Comparison of ENCODE assay signal across 8 mouse cellular contexts in genomic region chr12:83133827-83134226, GRCm38 (mm10).
DNase-seq lines count a peak whose midpoint lies in the region; ATAC-seq lines count a peak whose summit lies in the region.

No protein-coding gene starts in this region.

- peak; percentile 31; the same call in 1 of the 2 replicates for ATAC-seq in hindbrain, embryonic 14.5 days (ENCODE audit: low FRiP score)
- ATAC-seq in hindbrain, embryonic 13.5 days (ENCODE audit: low FRiP score): no peak
- no peak for ATAC-seq in forebrain, embryonic 11.5 days (replicated peaks; ENCODE audit: low FRiP score)

- no peaks in the 10 kb centered on the region for H3K4me1 ChIP-seq in hindbrain, embryonic 14.5 days (replicated peaks; ENCODE audit: control insufficient read depth, insufficient read depth, low read length)
- no peaks in the 10 kb centered on the region for H3K4me1 ChIP-seq in hindbrain, embryonic 13.5 days (replicated peaks)
- H3K4me1 ChIP-seq in forebrain, embryonic 11.5 days (replicated peaks; ENCODE audit: control insufficient read depth, insufficient read depth, low read length): no peaks in the 10 kb centered on the region

- H3K4me2 ChIP-seq in hindbrain, embryonic 14.5 days (replicated peaks): no peak overlapping the region
- H3K4me2 ChIP-seq in hindbrain, embryonic 13.5 days: no peak overlapping the region
- H3K4me2 ChIP-seq in forebrain, embryonic 11.5 days (ENCODE audit: low read depth, low read length, severe bottlenecking): no peak overlapping the region

- intact Hi-C loops in gastrocnemius, postnatal 14 days (cut with DNase I; ENCODE audit: low total_unique reads): no loop called here

- H3K4me3 ChIP-seq in hindbrain, embryonic 14.5 days (replicated peaks; ENCODE audit: low read length): no peak overlapping the region
- no peak overlapping the region for H3K4me3 ChIP-seq in hindbrain, embryonic 13.5 days
- H3K4me3 ChIP-seq in forebrain, embryonic 11.5 days (ENCODE audit: low read depth, low read length): no peak overlapping the region

- no peaks in the 10 kb centered on the region for H3K27me3 ChIP-seq in hindbrain, embryonic 14.5 days (ENCODE audit: control insufficient read depth, insufficient read depth, low read length)
- no peaks in the 10 kb centered on the region for H3K27me3 ChIP-seq in hindbrain, embryonic 13.5 days
- H3K27me3 ChIP-seq in forebrain, embryonic 11.5 days (ENCODE audit: control insufficient read depth, insufficient read depth, low read length): no peaks in the 10 kb centered on the region

- DNase-seq in hindbrain, embryonic 14.5 days (ENCODE audit: low spot score): peak; percentile 63
- peak; percentile 76 for DNase-seq in adrenal gland, postnatal 14 days
- DNase-seq in gastrocnemius, postnatal 14 days: peak; percentile 61
- peak; percentile 18 to 45 for DNase-seq in kidney, postnatal 4 days
- peak; percentile 64 for DNase-seq in right cerebral cortex, postnatal 14 days
- DNase-seq in embryo, embryonic 11 days: no peak
- no peak for DNase-seq in forebrain, embryonic 11.5 days (ENCODE audit: low spot score)

- no peak overlapping the region for H3K27ac ChIP-seq in hindbrain, embryonic 14.5 days
- no peak overlapping the region for H3K27ac ChIP-seq in hindbrain, embryonic 13.5 days
- no peak overlapping the region for H3K27ac ChIP-seq in forebrain, embryonic 11.5 days (ENCODE audit: low read depth, low read length)

- 68% methylated on average over 6 of the region's 6 CpGs for WGBS in hindbrain, embryonic 14.5 days
- 76% methylated on average over 6 of the region's 6 CpGs for WGBS in hindbrain, embryonic 13.5 days
- WGBS in forebrain, embryonic 11.5 days: 87% methylated on average over 6 of the region's 6 CpGs

- H3K36me3 ChIP-seq in hindbrain, embryonic 14.5 days (replicated peaks; ENCODE audit: control insufficient read depth, insufficient read depth): no peaks in the 10 kb centered on the region
- H3K36me3 ChIP-seq in hindbrain, embryonic 13.5 days: no peaks in the 10 kb centered on the region
- H3K36me3 ChIP-seq in forebrain, embryonic 11.5 days (ENCODE audit: control insufficient read depth, insufficient read depth, low read length): no peaks in the 10 kb centered on the region

- no peak overlapping the region for H3K9ac ChIP-seq in hindbrain, embryonic 14.5 days
- H3K9ac ChIP-seq in hindbrain, embryonic 13.5 days: no peak overlapping the region
- no peak overlapping the region for H3K9ac ChIP-seq in forebrain, embryonic 11.5 days (ENCODE audit: low read length)

- H3K9me3 ChIP-seq in hindbrain, embryonic 14.5 days (ENCODE audit: control insufficient read depth, low read length): no peaks in the 10 kb centered on the region
- no peaks in the 10 kb centered on the region for H3K9me3 ChIP-seq in hindbrain, embryonic 13.5 days
- H3K9me3 ChIP-seq in forebrain, embryonic 11.5 days (ENCODE audit: control insufficient read depth, low read length): no peaks in the 10 kb centered on the region

Comparison
In these comparisons a context has a peak if more than half of its experiments do, and no peak if none do; other contexts are left out.
1. DNase-seq: peak in hindbrain, embryonic 14.5 days (single experiment), adrenal gland, postnatal 14 days (single experiment), gastrocnemius, postnatal 14 days (single experiment), kidney, postnatal 4 days (2 of 2) and right cerebral cortex, postnatal 14 days (single experiment); none in embryo, embryonic 11 days (single experiment) and forebrain, embryonic 11.5 days (single experiment).